In the genomic region with DNA sequence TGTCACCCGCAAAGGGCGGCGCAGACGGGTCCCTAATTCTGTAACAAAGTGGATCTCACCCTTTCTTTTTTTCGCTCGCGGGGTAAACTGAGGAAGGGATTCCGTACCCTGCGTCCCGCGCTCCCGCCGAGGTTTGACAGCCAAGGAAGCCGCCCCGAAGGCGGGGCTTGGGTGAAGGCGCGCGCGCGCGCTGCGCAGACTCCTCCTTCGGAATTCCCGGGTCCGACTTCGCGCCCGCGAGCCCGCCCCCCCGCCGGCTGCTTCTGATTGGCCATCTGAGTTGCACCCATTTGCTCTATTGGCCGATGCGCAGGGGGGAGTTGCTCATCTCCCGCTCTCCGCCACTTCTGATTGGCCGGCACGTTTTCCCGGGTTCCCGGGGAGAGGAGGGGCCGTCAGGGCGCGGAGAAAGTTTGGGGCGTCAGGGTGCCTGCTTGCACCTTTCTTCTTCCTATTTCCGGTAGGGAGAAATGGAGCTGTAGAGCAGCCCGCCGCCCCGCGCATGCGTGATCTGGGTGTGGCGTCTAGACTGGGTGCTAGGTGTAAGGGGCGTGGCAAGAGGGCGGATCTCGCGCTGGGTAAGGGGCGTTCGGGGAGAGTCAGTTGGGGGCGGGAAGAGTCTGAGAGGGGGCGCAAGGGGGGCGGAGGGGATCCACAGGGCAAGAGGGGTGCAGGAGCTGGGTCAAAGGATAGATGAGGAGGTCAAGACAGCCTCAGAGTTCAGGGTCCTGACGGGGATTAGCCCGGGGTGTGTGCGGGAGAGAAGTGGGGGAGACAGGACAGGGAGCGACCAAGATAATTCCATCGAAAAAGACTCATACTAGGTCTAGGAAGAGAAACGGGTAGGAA, we compare ENCODE assay signal across 7 mouse cellular contexts. TPM values are rescaled to one million over a fixed set of nuclear protein-coding genes. Genes with fewer than 3 reads are reported as not detected.
DNase-seq lines count a peak whose midpoint lies in the region; ATAC-seq and TF ChIP-seq lines count a peak whose summit lies in the region.

A gene (minus strand): TSS at position 173 of the 849 bp plus-strand sequence.
A gene (plus strand): TSS at position 449 of the 849 bp plus-strand sequence.

- WGBS in embryonic facial prominence, embryonic 10.5 days: under 1% methylated on average over 67 of the region's 67 CpGs
- under 1% methylated on average over 67 of the region's 67 CpGs for WGBS in intestine, postnatal 0 days
- 2% methylated on average over 65 of the region's 67 CpGs for WGBS in midbrain, embryonic 12.5 days
- WGBS in small intestine, adult 2 months: under 1% methylated on average over 66 of the region's 67 CpGs

- H3K4me1 ChIP-seq in embryonic facial prominence, embryonic 10.5 days: peaks cover 36% of the 10 kb centered on the region
- H3K4me1 ChIP-seq in intestine, postnatal 0 days (replicated peaks; ENCODE audit: control insufficient read depth, insufficient read depth, low read length): no peaks in the 10 kb centered on the region; the same call in none of the 2 replicates
- peaks cover 35% of the 10 kb centered on the region for H3K4me1 ChIP-seq in midbrain, embryonic 12.5 days
- H3K4me1 ChIP-seq in small intestine, adult 2 months (ENCODE audit: control insufficient read depth, insufficient read depth, insufficient read length, low read length): peaks cover 7% of the 10 kb centered on the region

- H3K36me3 ChIP-seq in embryonic facial prominence, embryonic 10.5 days (replicated peaks): peaks cover 33% of the 10 kb centered on the region
- 0 out of 2 replicates have a peak, but pooled peaks cover 11% of the 10 kb centered on the region for H3K36me3 ChIP-seq in intestine, postnatal 0 days (ENCODE audit: control insufficient read depth, insufficient read depth)
- no peaks in the 10 kb centered on the region; the same call in none of the 2 replicates for H3K36me3 ChIP-seq in midbrain, embryonic 12.5 days
- no peaks in the 10 kb centered on the region for H3K36me3 ChIP-seq in small intestine, adult 2 months (ENCODE audit: control insufficient read depth, insufficient read depth, low read length)

- peak; percentile 98 for DNase-seq in adrenal gland, postnatal 10 days
- peak; percentile 99 for DNase-seq in embryonic facial prominence, embryonic 10.5 days (ENCODE audit: low spot score)
- DNase-seq in gonadal fat pad, adult 2 months (ENCODE audit: low read depth): peak; percentile 83
- DNase-seq in left cerebral cortex, postnatal 4 days: peak; percentile 98

- no peaks in the 10 kb centered on the region for H3K27me3 ChIP-seq in embryonic facial prominence, embryonic 10.5 days (replicated peaks; ENCODE audit: low read depth, poor library complexity, severe bottlenecking)
- H3K27me3 ChIP-seq in intestine, postnatal 0 days (replicated peaks; ENCODE audit: control insufficient read depth, insufficient read depth, low read length): no peaks in the 10 kb centered on the region
- H3K27me3 ChIP-seq in midbrain, embryonic 12.5 days: peaks cover 10% of the 10 kb centered on the region; the same call in 1 of the 2 replicates
- no peaks in the 10 kb centered on the region for H3K27me3 ChIP-seq in small intestine, adult 2 months (ENCODE audit: control insufficient read depth, insufficient read depth, low read length)

- ATAC-seq in intestine, postnatal 0 days: peak; percentile 98
- peak; percentile 86 for ATAC-seq in midbrain, embryonic 12.5 days (ENCODE audit: low FRiP score, low read depth)

- peak within 1 kb of the TSS; percentile 51; the same call in 1 of the 2 replicates for H3K9ac ChIP-seq in intestine, postnatal 0 days (ENCODE audit: low read depth, low read length)
- H3K9ac ChIP-seq in midbrain, embryonic 12.5 days (replicated peaks): peak within 1 kb of the TSS; percentile 57

- TF ChIP-seq CTCF in intestine, postnatal 0 days (IDR thresholded peaks at IDR 0.05; ENCODE audit: low read depth): no peak
- no peak for TF ChIP-seq CTCF in small intestine, adult 2 months (IDR thresholded peaks at IDR 0.05; ENCODE audit: extremely low read depth, insufficient read length, insufficient replicate concordance, low read depth, low read length)

- no peaks in the 10 kb centered on the region for H3K9me3 ChIP-seq in embryonic facial prominence, embryonic 10.5 days
- H3K9me3 ChIP-seq in intestine, postnatal 0 days (ENCODE audit: control insufficient read depth): no peaks in the 10 kb centered on the region
- no peaks in the 10 kb centered on the region for H3K9me3 ChIP-seq in midbrain, embryonic 12.5 days

- intact Hi-C loops in left cerebral cortex, postnatal 4 days (cut with DNase I): no loop called here

- peak within 1 kb of the TSS; percentile 89 for H3K4me2 ChIP-seq in intestine, postnatal 0 days (replicated peaks; ENCODE audit: low read depth)
- peak within 1 kb of the TSS; percentile 79 for H3K4me2 ChIP-seq in midbrain, embryonic 12.5 days (replicated peaks)

- peak within 1 kb of the TSS; percentile 87 for H3K27ac ChIP-seq in embryonic facial prominence, embryonic 10.5 days (replicated peaks)
- peak within 1 kb of the TSS; percentile 9; the same call in 1 of the 2 replicates for H3K27ac ChIP-seq in intestine, postnatal 0 days (ENCODE audit: low read depth, low read length)
- H3K27ac ChIP-seq in midbrain, embryonic 12.5 days (replicated peaks): no peak within 1 kb of the TSS
- H3K27ac ChIP-seq in small intestine, adult 2 months (ENCODE audit: insufficient read depth, low read depth, low read length): no peak within 1 kb of the TSS

- TF ChIP-seq POLR2A in small intestine, adult 2 months (IDR thresholded peaks at IDR 0.05; ENCODE audit: low read depth, low read length): no peak

- peak within 1 kb of the TSS; percentile 66 for H3K4me3 ChIP-seq in embryonic facial prominence, embryonic 10.5 days
- H3K4me3 ChIP-seq in intestine, postnatal 0 days (ENCODE audit: low read depth, low read length): peak within 1 kb of the TSS; percentile 65
- peak within 1 kb of the TSS; percentile 58 for H3K4me3 ChIP-seq in midbrain, embryonic 12.5 days
- H3K4me3 ChIP-seq in small intestine, adult 2 months (ENCODE audit: low read depth, low read length): peak within 1 kb of the TSS; percentile 77

RNA-seq across cellular contexts. Expression of the first gene that starts in this region (rescaled TPM):
- 10 to 100 TPM; 20.3 to 25.1 TPM for total RNA-seq in adrenal gland, postnatal 10 days (2021)
- 43.7 and 45.5 TPM in 2 replicates for polyA plus RNA-seq in embryonic facial prominence, embryonic 10.5 days (2016; fragmentation: Nextera tagmentation; extraction: Ambion mirVana)
- polyA plus RNA-seq in gonadal fat pad, adult 2 months (2012; rRNA removed): 5.5 and 7.4 TPM in 2 replicates
- polyA plus RNA-seq in intestine, postnatal 0 days (2015; fragmentation: Nextera tagmentation; extraction: Ambion mirVana): 23.0 and 24.2 TPM in 2 replicates
- 1 to 10 TPM; 7.2 to 9.3 TPM for total RNA-seq in left cerebral cortex, postnatal 4 days (2021)
- 41.2 and 52.6 TPM in 2 replicates for polyA plus RNA-seq in midbrain, embryonic 12.5 days (2016; fragmentation: Nextera tagmentation; extraction: Ambion mirVana)
- 7.3 and 8.1 TPM in 2 replicates for polyA plus RNA-seq in small intestine, adult 2 months (2012; rRNA removed)

RNA-seq across cellular contexts. Expression of the second gene that starts in this region (rescaled TPM):
- 10 to 100 TPM in 1 of 2 experiments, 1 to 10 TPM in 1; 9.9 to 15.8 TPM for total RNA-seq in adrenal gland, postnatal 10 days (2021)
- 24.2 and 25.0 TPM in 2 replicates for polyA plus RNA-seq in embryonic facial prominence, embryonic 10.5 days (2016; fragmentation: Nextera tagmentation; extraction: Ambion mirVana)
- 6.2 and 6.8 TPM in 2 replicates for polyA plus RNA-seq in gonadal fat pad, adult 2 months (2012; rRNA removed)
- 4.8 and 5.0 TPM in 2 replicates for polyA plus RNA-seq in intestine, postnatal 0 days (2015; fragmentation: Nextera tagmentation; extraction: Ambion mirVana)
- total RNA-seq in left cerebral cortex, postnatal 4 days (2021): 10 to 100 TPM; 13.6 TPM
- polyA plus RNA-seq in midbrain, embryonic 12.5 days (2016; fragmentation: Nextera tagmentation; extraction: Ambion mirVana): 16.0 and 18.5 TPM in 2 replicates
- polyA plus RNA-seq in small intestine, adult 2 months (2012; rRNA removed): 3.2 and 3.5 TPM in 2 replicates

Comparison
In these comparisons a context has a peak if more than half of its experiments do, and no peak if none do; other contexts are left out.
1. H3K27ac ChIP-seq: peak in embryonic facial prominence, embryonic 10.5 days (single experiment) and intestine, postnatal 0 days (single experiment); none in midbrain, embryonic 12.5 days (single experiment) and small intestine, adult 2 months (single experiment).
2. Peak in every context shown above with its lines, with median percentiles within 50 percentile points of each other: DNase-seq and H3K4me3 ChIP-seq.